Mouse (Mus musculus) left cerebral cortex, postnatal 10 days (tissue): ENCODE results near the gene Mrfap1. TPM values are rescaled to one million over a fixed set of nuclear protein-coding genes. Genes with fewer than 3 reads are reported as not detected.
"Not testable (repeated sequence)": the region's sequence is repeated elsewhere in the genome, so short reads cannot be mapped to it uniquely, and the experiment has no call there.

Source experiments
- DNase-seq, 2 experiments: peaks; one replicate each; pipeline ENCODE4 v3.0.0; 2021 to 2022; ENCODE audit warnings: low spot score in 2 of 2, mixed read lengths in 1 of 2; ENCODE audit errors: extremely low spot score in 1 of 2
- intact Hi-C: fragments of 180-260 bp; cut with DNase I; formaldehyde crosslinking; loops from one replicate; pipeline ENCODE4 v1.15.1; 2025
- total RNA-seq, 2 experiments: library from RNA; stranded (reverse); gene quantifications; 2 replicates each; pipeline ENCODE4 v1.2.3; 2021

Mrfap1 gene
- total RNA-seq: 100 to 1,000 TPM; 454 to 457 TPM

DNA sequence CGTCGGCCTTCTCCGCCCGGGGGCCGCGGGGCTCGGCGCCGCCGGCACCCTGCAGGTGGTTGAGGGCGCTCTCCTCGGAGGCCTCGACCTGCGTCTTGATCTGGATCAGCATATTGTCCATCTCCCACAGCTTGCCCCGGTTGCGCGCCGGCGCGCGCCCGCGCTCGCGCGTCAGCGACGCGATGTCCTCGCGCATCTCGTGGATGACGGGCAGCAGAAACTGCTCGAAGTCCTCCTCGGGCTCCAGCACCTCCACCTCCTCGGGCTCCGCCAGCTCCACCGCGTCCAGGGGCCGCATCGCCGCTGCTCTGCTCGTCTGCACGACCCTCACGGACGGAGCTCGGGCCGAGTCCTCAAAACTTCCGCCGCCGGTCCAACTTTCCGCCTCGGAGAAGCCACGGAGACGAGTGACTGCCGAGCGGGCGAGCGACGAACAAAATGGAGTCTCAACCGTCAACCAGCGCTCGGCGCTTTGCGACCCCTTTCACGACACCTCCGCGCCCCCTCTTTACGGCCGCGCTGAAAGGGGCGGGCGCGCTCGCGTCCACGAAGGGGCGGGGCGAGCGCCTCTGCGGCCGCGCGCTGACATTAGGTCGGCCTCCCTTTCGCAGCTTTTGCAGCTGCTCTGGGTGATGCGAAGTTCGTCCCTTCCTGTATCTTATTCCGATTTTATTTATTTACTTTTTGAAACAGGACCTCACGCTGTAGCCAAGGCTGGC, at the start of gene Mrfap1:
Gene Mrfap1, minus strand, starts transcription at position 477 of the 719 bp plus-strand sequence.
- intact Hi-C loops: not testable (repeated sequence)
- peak; percentile 91 to 96 for DNase-seq

DNA sequence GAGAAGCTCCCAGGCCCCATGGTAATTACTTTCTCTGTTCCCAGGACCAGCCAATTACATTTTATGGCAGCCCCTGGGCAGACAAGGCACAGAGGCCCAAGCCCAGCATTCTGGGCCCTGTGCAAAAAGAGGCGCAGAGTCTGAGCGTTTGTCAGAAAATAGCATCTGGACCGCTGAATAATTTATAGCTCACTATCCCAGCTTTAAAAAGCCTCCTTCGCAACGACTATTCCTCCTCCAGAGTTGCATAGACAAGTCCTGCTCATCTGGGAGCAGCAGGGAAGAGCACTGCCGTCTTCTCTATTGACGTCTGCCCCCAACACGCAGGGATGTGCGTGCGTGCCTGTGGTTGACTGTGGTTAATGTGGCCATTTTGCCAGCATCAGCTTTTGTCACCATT, 47.9 kb upstream of the Mrfap1 start:
- no peak for DNase-seq
- intact Hi-C loops: loop anchor here (2.0 kb wide), 1 partner anchor 22 kb away; no protein-coding TSS in a partner anchor

DNA sequence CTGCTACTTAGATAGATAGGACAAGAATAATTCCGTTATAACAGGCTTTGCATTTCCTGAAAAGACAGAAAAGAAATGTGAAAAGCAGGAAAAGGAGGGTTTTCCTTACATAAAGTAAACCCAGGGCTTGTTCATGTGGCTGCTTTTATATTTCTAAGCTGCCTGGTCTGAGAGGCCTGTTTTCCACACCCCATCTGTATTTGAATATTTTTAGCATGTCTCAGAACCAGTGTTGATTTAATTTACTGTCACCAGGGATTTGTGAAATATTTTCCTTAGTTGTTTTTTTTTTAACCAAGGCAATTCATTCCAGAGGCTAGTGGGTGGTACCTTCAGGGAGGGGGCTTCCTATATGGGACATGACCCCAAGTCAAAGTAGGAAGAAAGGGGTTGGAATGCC, 45.1 kb upstream of the Mrfap1 start:
- intact Hi-C loops: no loop called here
- no peak for DNase-seq

DNA sequence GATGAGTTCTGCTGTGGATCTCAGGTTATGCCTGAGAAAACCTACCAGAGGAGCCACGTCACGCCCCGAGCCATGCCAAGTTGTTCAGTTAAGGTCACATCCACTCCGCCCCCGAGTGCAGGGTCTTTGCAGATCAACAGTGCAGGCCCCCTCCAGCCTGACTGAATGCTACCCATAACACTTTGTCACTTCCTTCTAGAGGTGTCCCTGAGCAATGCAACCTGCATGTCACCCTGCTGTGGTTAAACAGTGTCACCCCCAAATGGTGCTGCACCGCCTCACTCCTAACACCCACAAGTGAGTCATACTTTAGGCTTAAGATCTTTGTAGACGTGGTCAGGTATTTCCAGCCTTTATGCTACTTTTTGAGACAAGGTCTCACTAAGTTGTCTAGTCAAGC, 43.5 kb upstream of the Mrfap1 start:
- no peak for DNase-seq
- intact Hi-C loops: no loop called here

DNA sequence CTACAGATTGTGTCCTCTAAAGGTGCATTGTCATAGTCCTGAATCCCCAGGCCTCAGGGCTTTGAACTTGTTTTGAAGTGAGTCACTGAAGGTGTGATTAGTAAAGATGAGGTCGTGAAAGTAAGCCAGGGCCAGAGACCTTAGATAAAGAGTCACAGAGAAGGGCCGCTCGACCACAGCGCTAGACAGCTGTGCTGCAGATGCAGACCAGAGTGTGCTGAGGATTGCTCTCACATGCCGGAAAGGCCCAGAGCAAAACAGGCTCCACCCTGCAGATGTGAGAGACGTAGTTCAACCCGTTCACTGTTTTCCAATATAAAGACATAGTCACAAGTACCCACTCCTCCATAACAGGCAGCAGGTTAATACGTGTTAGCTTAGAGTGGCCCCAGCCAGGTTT, 43.0 kb upstream of the Mrfap1 start:
- no peak for DNase-seq
- intact Hi-C loops: loop anchor here (5.0 to 10.0 kb wide), 4 partner anchors 83 to 265 kb away; no protein-coding TSS in a partner anchor

DNA sequence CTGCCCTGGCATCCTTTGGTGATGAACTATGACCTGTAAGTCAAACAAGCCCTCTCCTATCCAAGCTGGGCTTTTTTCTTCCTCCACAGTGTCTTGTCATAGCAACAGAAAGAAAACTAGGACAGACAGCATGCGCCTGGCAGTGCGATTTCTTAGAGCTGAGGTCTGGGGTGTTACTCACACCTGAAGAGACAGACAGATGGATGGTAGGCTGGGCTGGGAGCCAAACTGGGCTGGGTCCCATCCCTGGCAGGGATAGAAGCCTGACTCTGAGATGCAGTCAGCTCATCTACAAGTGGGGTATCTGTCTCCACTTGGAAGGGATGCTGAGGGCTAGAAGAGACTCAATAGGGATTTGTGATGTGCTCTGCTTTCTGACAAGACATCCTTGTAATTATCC, 42.5 kb upstream of the Mrfap1 start:
- DNase-seq: peak; percentile 67 to 68
- intact Hi-C loops: loop anchor here (5.0 to 10.0 kb wide), 4 partner anchors 83 to 266 kb away; no protein-coding TSS in a partner anchor

DNA sequence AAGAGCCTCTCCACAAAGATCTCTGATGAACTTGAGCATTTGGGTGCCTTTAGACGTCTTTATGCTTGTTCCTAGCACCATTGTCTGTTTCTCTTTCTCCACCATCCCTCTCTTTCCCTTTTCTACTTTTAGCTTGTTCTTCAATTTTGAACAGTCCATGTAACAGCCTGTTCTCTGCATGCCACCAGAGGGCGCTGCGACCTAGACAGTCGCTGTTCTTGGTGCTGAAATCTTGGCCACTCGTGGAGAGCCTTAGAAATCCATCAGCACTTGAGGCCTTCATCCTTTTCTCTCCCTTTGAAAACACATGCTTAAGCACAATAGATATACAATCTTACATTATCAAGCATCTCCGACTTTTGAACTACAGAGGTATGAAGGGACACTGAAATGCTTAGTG, 39.4 kb upstream of the Mrfap1 start:
- peak; percentile 80 to 82 for DNase-seq
- intact Hi-C loops: loop anchor here (5.0 to 10.0 kb wide), 4 partner anchors 86 to 269 kb away; no protein-coding TSS in a partner anchor

DNA sequence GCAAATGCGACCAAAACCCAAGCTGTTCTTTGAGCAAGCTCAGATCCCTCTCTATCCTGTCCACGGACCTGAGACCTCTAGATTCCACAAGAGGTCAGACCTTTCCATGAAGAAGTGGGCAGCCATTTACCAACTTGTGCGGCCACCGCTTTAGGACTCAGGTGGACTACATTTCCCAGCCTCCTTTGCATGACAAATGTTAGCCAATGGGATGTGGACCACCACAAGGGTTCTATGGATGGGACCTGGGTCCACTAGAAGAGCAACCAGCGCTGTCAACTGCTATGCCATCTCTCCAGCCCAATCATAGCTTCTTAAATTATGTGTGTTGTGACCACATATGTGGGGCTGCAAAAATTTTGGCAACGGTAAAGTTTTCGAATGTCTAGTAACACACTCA, 34.7 kb upstream of the Mrfap1 start:
- intact Hi-C loops: loop anchor here (10.0 kb wide), 1 partner anchor 274 kb away; no protein-coding TSS in a partner anchor
- peak in 1 of 2 experiments; percentile 30 for DNase-seq

DNA sequence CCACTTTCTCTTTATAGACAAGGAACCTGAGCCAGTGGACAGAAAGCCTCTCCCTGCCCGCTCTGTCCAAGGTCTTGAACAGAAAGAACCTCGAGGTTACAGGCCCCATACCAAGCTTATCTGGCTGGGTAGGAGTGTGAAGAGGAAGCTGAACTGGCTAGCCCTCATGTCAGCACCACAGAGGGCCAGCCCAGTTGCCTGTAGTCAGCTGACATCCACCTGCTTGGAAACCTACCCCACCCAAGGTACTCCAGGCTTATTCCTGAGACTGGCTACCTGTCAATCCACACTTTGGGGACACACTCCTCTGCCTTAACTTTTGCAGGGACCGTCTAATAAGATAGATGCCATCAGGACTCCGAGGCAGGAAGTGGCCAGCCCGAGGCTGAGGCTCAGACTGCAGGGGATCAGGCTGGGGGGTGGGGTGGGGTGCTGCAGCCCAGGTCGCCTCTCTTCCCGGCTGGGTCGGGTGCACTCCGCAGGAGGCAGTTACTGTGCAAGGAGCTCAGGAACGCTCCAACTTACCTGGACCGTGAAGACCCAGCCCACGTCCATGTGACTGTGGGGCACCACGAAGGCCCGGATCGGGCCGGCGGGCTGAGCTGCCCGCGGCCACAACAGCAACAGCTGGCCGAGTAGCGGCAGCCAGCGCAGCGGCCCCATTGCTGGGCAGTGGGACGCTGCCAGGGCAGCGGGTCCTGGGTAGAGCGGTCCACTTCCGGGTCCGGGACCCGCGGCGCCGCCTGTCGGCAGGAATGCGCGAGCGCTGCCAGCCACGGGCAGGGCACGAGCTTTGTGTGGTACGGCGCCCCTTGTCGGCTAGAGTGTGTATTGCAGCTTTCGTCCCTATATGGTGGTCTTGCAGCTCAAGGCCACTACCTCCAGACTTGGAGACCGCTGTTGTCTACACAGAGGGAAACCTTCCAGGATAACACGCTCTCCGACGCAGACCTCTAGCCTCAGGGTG, 33.6 kb upstream of the Mrfap1 start, which contains the start of gene Man2b2:
Gene Man2b2, minus strand, starts transcription at position 741 of the 967 bp plus-strand sequence.
- DNase-seq: peak; percentile 78 to 93
- intact Hi-C loops: loop anchor here (10.0 kb wide), 1 partner anchor 275 kb away; no protein-coding TSS in a partner anchor

DNA sequence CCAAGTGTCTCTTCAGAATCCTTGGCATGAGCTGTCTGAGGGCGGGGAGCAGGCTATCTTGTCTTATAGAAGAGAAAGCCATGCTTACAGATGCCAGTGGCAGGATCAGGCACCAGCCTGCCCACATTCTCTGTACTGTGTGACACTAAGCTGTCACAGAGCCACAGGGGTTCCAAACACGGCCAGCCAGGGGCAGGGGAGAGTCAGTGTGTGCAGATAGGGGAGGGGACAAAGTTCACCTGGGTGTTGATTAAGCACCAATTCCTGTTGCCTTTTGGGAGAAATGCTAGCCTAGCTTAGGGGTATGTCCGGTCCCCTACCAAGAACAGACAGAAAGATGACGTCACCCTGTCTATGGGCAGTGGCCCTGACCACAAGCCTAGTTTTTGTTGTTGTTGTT, 32.5 kb upstream of the Mrfap1 start:
- no peak for DNase-seq
- intact Hi-C loops: no loop called here

DNA sequence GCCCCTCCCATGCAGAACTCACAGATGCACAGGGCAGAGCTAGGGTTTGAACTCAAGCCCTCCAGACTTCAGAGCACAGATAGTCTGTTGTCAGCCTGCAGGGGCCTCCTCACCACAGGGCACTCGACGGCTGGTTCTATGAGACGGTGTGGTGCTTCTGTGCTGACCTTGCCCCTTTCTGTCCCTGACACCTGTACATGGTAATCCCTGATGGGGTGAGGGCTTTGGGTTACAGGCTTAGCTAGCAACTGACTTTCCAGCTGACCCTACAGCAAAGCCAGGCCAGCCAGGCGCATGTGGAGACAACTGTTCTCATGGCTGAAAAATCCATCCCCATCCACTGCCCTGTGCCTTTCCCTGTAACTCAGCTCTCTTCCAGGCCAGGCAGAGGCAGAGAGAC, 26.3 kb upstream of the Mrfap1 start:
- intact Hi-C loops: no loop called here

DNA sequence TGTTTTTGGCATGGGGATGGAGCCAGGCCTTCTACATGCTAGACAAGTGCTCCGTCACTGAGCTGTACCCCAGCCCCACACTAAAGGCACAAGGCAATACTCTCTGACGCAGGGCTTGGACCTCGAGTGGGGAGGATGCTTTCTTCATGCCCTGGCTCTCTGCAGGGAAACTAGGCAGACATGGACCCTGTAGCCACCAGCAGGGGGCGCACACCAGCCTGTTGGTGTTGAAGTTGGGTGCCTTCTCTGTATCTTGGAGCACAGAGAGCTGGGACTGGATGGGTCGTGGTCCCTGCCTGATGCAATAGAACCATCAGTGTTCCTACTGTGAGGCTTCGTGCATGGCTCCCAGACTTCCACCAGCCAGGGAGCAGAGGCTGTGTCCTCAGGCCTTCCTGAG, 23.6 kb upstream of the Mrfap1 start:
- intact Hi-C loops: no loop called here
- peak; percentile 38 to 67 for DNase-seq

More for the DNA sequence above, 26.3 kb upstream of the Mrfap1 start:
- no peak for DNase-seq

DNA sequence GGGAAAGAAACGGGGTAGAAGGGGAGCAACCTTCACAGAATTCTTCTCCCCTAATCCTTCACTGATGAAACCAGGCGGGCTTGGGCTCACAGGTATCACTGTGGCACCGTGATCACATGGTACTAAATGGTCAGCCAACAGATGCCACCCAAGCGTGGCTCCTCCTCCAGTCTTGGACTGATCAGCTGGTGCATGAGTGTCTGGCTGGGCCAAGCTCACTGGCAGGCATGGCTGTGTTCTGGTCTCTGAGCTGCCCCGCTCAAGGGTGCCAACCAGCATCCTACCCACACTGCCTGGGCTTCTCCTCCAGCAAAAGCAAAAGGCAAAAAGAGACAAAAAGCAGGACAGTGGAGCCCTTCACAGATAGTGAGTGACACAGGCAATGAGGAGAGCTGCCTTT, 23.2 kb upstream of the Mrfap1 start:
- peak in 1 of 2 experiments; percentile 16 for DNase-seq
- intact Hi-C loops: no loop called here

DNA sequence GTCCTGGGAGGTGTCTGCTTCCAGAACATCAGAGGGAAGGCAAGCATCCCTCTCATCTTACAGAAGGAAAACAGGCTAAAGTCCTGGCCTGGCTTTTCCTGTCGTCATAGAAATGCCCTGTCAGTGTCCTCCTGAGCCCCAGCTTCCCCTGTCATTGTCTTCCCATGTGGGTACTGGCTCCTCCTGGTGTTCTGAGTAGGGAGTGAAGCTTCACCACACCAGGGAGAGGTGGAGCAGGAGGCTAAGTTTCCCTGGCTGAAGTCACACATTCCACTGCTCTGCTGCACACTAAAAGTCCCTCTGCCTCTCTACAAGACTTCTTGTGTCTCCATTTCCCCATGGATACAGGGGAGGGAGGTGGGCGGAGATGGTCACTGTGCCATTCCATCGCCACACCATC, 21.2 kb upstream of the Mrfap1 start:
- no peak for DNase-seq
- intact Hi-C loops: no loop called here

DNA sequence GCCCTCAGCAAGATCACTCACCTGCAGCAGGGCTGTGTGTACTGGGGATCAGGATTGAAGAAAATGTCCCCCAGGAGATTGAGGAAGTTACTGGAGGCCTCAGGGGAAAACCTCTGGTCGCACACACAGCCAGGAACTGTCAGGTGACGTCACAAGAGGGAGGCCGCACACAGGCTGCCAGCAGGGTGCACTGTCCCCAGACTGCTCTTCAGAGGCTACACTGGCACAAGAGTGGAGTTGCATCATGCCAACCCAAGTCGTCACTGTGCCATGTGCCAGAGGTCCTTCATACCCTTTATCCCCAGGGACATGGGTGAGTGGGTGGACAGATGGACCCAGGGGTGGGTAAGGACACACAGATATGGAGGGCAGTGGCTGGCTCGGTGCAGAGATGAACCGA, 18.0 kb upstream of the Mrfap1 start:
- intact Hi-C loops: no loop called here
- DNase-seq: no peak

DNA sequence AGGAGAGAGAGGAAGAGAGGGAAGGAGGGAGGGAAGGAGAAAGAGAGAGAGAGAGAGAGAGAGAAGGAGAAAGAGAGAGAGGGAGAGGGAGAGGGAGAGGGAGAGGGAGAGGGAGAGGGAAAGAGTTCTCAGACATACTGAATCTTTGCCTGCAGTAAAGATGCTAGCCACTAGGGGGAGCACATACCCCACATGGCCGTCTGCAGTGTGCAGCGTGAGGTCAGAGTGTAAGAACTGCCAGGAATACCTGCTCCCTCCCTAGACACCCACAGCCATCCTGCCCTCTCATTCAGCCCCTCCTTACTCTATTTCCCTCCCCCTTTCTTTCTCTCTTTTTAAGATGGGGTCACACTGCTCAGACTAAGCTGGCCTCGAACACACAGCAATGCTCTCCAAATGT, 14.8 kb upstream of the Mrfap1 start:
- peak; percentile 51 to 72 for DNase-seq
- intact Hi-C loops: no loop called here

DNA sequence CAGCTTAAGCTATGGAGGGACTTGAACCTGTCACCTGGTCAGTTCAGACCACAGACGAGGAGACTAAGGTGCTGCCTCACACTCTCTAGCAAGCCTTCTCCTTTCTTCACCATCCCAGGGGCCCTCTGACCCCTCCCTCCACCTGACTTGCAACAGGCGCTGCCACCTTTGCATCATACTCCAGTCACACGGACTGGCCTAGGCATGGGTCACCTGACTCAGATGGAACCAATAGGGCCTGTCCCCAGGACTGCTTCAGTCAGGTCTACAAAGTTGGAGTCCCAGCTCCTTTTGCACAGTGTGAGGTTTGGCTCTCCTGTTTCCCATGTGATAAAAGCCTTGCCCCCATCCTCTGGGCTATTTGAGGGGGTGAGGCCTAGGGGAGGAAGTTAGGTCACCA, 14.1 kb upstream of the Mrfap1 start:
- peak in 1 of 2 experiments; percentile 16 for DNase-seq
- intact Hi-C loops: no loop called here

DNA sequence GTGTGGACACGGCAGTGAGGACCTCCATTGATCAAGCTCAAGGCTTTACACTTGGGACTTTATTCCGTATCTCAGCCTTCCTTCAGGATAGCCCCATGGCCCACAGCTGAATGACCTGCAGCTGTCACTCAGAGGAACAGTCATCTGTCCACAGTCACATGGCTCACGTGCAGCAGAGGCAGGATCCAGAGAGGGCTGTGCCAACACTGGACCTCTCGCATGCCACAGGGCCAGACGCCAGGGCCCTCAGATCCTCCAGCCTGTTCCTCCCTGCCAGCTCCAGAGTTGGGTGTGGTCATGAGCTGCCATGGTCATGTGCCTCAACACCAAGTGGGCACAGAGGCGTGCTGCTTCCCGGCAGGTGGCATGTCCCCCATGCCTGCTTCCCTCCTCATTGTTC, 12.6 kb upstream of the Mrfap1 start:
- DNase-seq: no peak
- intact Hi-C loops: no loop called here

DNA sequence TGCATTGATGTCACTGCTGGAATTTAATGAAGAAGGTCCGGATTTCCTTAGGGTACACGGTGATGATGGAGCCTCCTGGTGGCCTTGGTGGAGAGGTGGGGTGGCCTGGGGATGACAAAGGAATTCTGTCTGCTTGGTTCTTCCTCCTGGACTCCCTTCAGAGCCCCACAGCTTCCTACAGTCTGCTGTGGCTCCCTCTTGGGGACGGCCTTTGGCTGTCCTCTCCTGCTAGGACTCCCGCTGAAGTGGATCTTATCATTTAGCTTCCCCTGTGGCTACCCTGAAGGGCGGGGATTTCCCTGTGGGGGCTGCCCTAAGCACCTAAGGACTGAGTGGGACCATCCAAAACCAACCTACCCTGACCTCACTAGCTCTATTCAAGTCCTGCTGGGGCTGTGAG, 10.5 kb upstream of the Mrfap1 start:
- intact Hi-C loops: no loop called here

More for the DNA sequence above, 10.5 kb upstream of the Mrfap1 start:
- no peak for DNase-seq
